Mouse (Mus musculus) forebrain, embryonic 14.5 days (tissue): ENCODE data around the gene Bpifa1. TPM values are rescaled to one million over a fixed set of nuclear protein-coding genes. Genes with fewer than 3 reads are reported as not detected.

Experiments
- ATAC-seq: fragments of 200-750 bp; cut with Nextera tagmentation; 2 replicates; pipeline ENCODE4 v1.8.0; 2017; ENCODE audit warnings: mild to moderate bottlenecking, moderate library complexity
- DNase-seq: peaks from one replicate; pipeline ENCODE4 v3.0.0-alpha.2; 2015; ENCODE audit warnings: low spot score
- H3K27ac ChIP-seq: fragments of 300-500 bp; sonication (generic); 2 replicates; pipeline ENCODE4 v1.5.1; 2014; ENCODE audit warnings: low read depth, mild to moderate bottlenecking, control low read depth, low read length, moderate library complexity
- H3K27me3 ChIP-seq: fragments of 300-500 bp; sonication (generic); replicated peaks from 2 replicates; pipeline ENCODE4 v1.6.1; 2014; ENCODE audit warnings: low read length, control low read depth, mixed read lengths; ENCODE audit not compliant: control insufficient read depth, insufficient read depth
- H3K36me3 ChIP-seq: fragments of 300-500 bp; sonication (generic); 2 replicates; pipeline ENCODE4 v1.6.1; 2014; ENCODE audit warnings: low read length, control low read depth; ENCODE audit not compliant: control insufficient read depth, insufficient read depth
- H3K4me1 ChIP-seq: fragments of 300-500 bp; sonication (generic); 2 replicates; pipeline ENCODE4 v1.6.1; 2014; ENCODE audit warnings: antibody characterized with exemption, low read length, control low read depth; ENCODE audit not compliant: control insufficient read depth, insufficient read depth
- H3K4me2 ChIP-seq: fragments of 300-500 bp; sonication (generic); 2 replicates; pipeline ENCODE4 v1.6.1; 2014; ENCODE audit warnings: mild to moderate bottlenecking, control low read depth, low read length
- H3K4me3 ChIP-seq: fragments of 300-500 bp; sonication (generic); 2 replicates; pipeline ENCODE4 v1.5.1; 2014; ENCODE audit warnings: low read depth, low read length, control low read depth
- H3K9ac ChIP-seq: fragments of 300-500 bp; sonication (generic); 2 replicates; pipeline ENCODE4 v1.6.1; 2014; ENCODE audit warnings: mild to moderate bottlenecking, low read length, control low read depth, moderate library complexity
- H3K9me3 ChIP-seq: fragments of 300-500 bp; sonication (generic); replicated peaks from 2 replicates; pipeline ENCODE4 v1.6.1; 2016; ENCODE audit warnings: low read length, control low read depth, mixed read lengths; ENCODE audit not compliant: control insufficient read depth
- WGBS: fragments of 180-500 bp; shearing (Covaris S2); extraction: QIAGEN DNeasy Blood & Tissue Kit; methylation state at CpG from one replicate; pipeline ENCODE4 v1.1.7; 2014; 5-methylcytosine and 5-hydroxymethylcytosine counted together
- polyA plus RNA-seq: library from polyadenylated mRNA; unstranded; fragments of >200 nt; fragmentation: Nextera tagmentation; extraction: Ambion mirVana; gene quantifications from 2 replicates; pipeline ENCODE4 v1.2.1, GENCODE M21; 2014

Gene Bpifa1
- not detected in 2 replicates for polyA plus RNA-seq

- Histone ChIP-seq H3K4me1 (no peaks in the 10 kb centered on the region), H3K4me2 (no peak within 1 kb of the TSS), H3K36me3 (no peaks in the 10 kb centered on the region), H3K27me3 (no peaks in the 10 kb centered on the region), H3K9me3 (no peaks in the 10 kb centered on the region), H3K27ac (no peak within 1 kb of the TSS), H3K9ac (no peak within 1 kb of the TSS), H3K4me3 (no peak within 1 kb of the TSS)
- 81% methylated on average over 4 of the region's 4 CpGs for WGBS
- ATAC-seq (no peak), DNase-seq (no peak)
Observed at GRCm38 (mm10) chr2:154142580-154142979, at the start of gene Bpifa1. Gene Bpifa1, plus strand, starts transcription at chr2:154142880.

GRCm38 (mm10) chr2:154097734-154098133 is 44.9 kb upstream of the Bpifa1 start:
- no peak overlapping the region for H3K4me2 ChIP-seq
- H3K27ac ChIP-seq, result no peak overlapping the region
- ATAC-seq (no peak), DNase-seq (peak; percentile 7)
- no peak overlapping the region for H3K9ac ChIP-seq
- no peaks in the 10 kb centered on the region for H3K9me3 ChIP-seq
- H3K4me3 ChIP-seq, result no peak overlapping the region
- WGBS, result 31% methylated on average over 1 of the region's 1 CpGs
- no peaks in the 10 kb centered on the region for H3K4me1 ChIP-seq
- H3K27me3 ChIP-seq, result no peaks in the 10 kb centered on the region
- no peaks in the 10 kb centered on the region for H3K36me3 ChIP-seq

- Histone ChIP-seq H3K4me3 (no peak overlapping the region), H3K27ac (no peak overlapping the region), H3K27me3 (no peaks in the 10 kb centered on the region; the same call in 1 of the 2 replicates), H3K9me3 (no peaks in the 10 kb centered on the region), H3K4me2 (no peak overlapping the region), H3K4me1 (no peaks in the 10 kb centered on the region), H3K9ac (no peak overlapping the region), H3K36me3 (no peaks in the 10 kb centered on the region)
- no peak for ATAC-seq
- DNase-seq, result no peak
- 86% methylated on average over 3 of the region's 3 CpGs for WGBS
Observed at GRCm38 (mm10) chr2:154117381-154117780, 25.3 kb upstream of the Bpifa1 start.

- 54% methylated on average over 2 of the region's 2 CpGs for WGBS
Observed at GRCm38 (mm10) chr2:154130120-154130519, 12.6 kb upstream of the Bpifa1 start, which contains the start of gene Bpifa3. Gene Bpifa3, plus strand, starts transcription at chr2:154130336.

GRCm38 (mm10) chr2:154143735-154144134 is 1.1 kb downstream of the Bpifa1 start:
- Histone ChIP-seq H3K9ac (no peak overlapping the region), H3K36me3 (no peaks in the 10 kb centered on the region), H3K27ac (no peak overlapping the region), H3K27me3 (no peaks in the 10 kb centered on the region), H3K9me3 (no peaks in the 10 kb centered on the region), H3K4me3 (no peak overlapping the region), H3K4me1 (no peaks in the 10 kb centered on the region), H3K4me2 (no peak overlapping the region)
- WGBS, result 69% methylated on average over 3 of the region's 3 CpGs
- DNase-seq (peak; percentile 41), ATAC-seq (no peak)

More at GRCm38 (mm10) chr2:154130120-154130519, 12.6 kb upstream of the Bpifa1 start, which contains the start of gene Bpifa3:
- no peak for DNase-seq
- Histone ChIP-seq H3K4me1 (no peaks in the 10 kb centered on the region), H3K9me3 (no peaks in the 10 kb centered on the region), H3K4me3 (no peak within 1 kb of the TSS), H3K9ac (no peak within 1 kb of the TSS), H3K36me3 (no peaks in the 10 kb centered on the region), H3K27me3 (no peaks in the 10 kb centered on the region), H3K27ac (no peak within 1 kb of the TSS), H3K4me2 (no peak within 1 kb of the TSS)
- no peak for ATAC-seq

GRCm38 (mm10) chr2:154147496-154147895 is 4.8 kb downstream of the Bpifa1 start:
- no peak for DNase-seq
- H3K4me3 ChIP-seq, result no peak overlapping the region
- no peak overlapping the region for H3K27ac ChIP-seq
- ATAC-seq, result no peak
- H3K9ac ChIP-seq, result no peak overlapping the region
- H3K4me2 ChIP-seq, result no peak overlapping the region
- H3K9me3 ChIP-seq, result no peaks in the 10 kb centered on the region
- 87% methylated on average over 4 of the region's 4 CpGs for WGBS
- H3K36me3 ChIP-seq, result no peaks in the 10 kb centered on the region
- H3K27me3 ChIP-seq, result no peaks in the 10 kb centered on the region
- H3K4me1 ChIP-seq, result no peaks in the 10 kb centered on the region

- Histone ChIP-seq H3K27me3 (no peaks in the 10 kb centered on the region), H3K9ac (no peak overlapping the region), H3K36me3 (no peaks in the 10 kb centered on the region), H3K4me3 (no peak overlapping the region), H3K4me1 (no peaks in the 10 kb centered on the region), H3K9me3 (no peaks in the 10 kb centered on the region; the same call in 1 of the 2 replicates), H3K27ac (no peak overlapping the region), H3K4me2 (no peak overlapping the region)
- no peak for ATAC-seq
- WGBS, result 39% methylated on average over 3 of the region's 3 CpGs
- DNase-seq, result peak; percentile 49
Observed at GRCm38 (mm10) chr2:154158433-154158832, 15.8 kb downstream of the Bpifa1 start.

- Histone ChIP-seq H3K27me3 (no peaks in the 10 kb centered on the region), H3K4me2 (no peak within 1 kb of the TSS), H3K4me1 (no peaks in the 10 kb centered on the region), H3K9ac (no peak within 1 kb of the TSS), H3K9me3 (no peaks in the 10 kb centered on the region), H3K27ac (no peak within 1 kb of the TSS), H3K4me3 (no peak within 1 kb of the TSS), H3K36me3 (no peaks in the 10 kb centered on the region)
- ATAC-seq, result no peak
- WGBS, result 85% methylated on average over 8 of the region's 8 CpGs
- DNase-seq, result no peak
Observed at GRCm38 (mm10) chr2:154162307-154162706, 19.6 kb downstream of the Bpifa1 start, which contains the start of gene Bpifa5. Gene Bpifa5, plus strand, starts transcription at chr2:154162607.

GRCm38 (mm10) chr2:154163306-154163705 is 20.6 kb downstream of the Bpifa1 start:
- no peak for DNase-seq
- no peak overlapping the region for H3K9ac ChIP-seq
- H3K9me3 ChIP-seq, result no peaks in the 10 kb centered on the region
- no peak overlapping the region for H3K4me3 ChIP-seq
- ATAC-seq, result no peak
- H3K36me3 ChIP-seq, result no peaks in the 10 kb centered on the region
- no peak overlapping the region for H3K4me2 ChIP-seq
- H3K27ac ChIP-seq, result no peak overlapping the region
- H3K4me1 ChIP-seq, result no peaks in the 10 kb centered on the region
- WGBS, result 90% methylated on average over 5 of the region's 5 CpGs
- H3K27me3 ChIP-seq, result no peaks in the 10 kb centered on the region
